Mouse (Mus musculus) hematopoietic stem cell, adult 5-6 weeks (primary cell): ENCODE data around the gene Zp2. TPM values are rescaled to one million over a fixed set of nuclear protein-coding genes. Genes with fewer than 3 reads are reported as not detected.

Experiments used
- ATAC-seq, 2 experiments: fragments of 125-278 bp in 1 of 2; replicated peaks in 1 of 2; 2 replicates each; pipeline ENCODE4 v1.8.0; 2016 to 2017; ENCODE audit warnings: inconsistent platforms in 2 of 2, mild to moderate bottlenecking in 2 of 2, moderate number of reproducible peaks in 2 of 2, low read depth in 1 of 2, moderate TSS enrichment in 1 of 2; ENCODE audit not compliant: low FRiP score in 2 of 2, poor library complexity in 2 of 2, severe bottlenecking in 2 of 2, insufficient read depth in 1 of 2, low TSS enrichment in 1 of 2
- total RNA-seq: library from RNA; stranded (forward); fragments of 172-1452, 232-1000 nt; gene quantifications from 2 replicates; pipeline ENCODE4 v1.2.3, GENCODE M21; 2017

Gene Zp2
- total RNA-seq, 1 experiment from 2014 or later = not detected

GRCm38 (mm10) chr7:120097845-120098244, 47.2 kb downstream of the Zp2 start:
- ATAC-seq = no peak

- ATAC-seq = no peak
Observed at GRCm38 (mm10) chr7:120095180-120095579, 49.9 kb downstream of the Zp2 start, which contains the start of gene Dnah3. Dnah3 (minus strand) TSS chr7:120095280.

GRCm38 (mm10) chr7:120094216-120094615, 50.9 kb downstream of the Zp2 start:
- ATAC-seq = no peak

GRCm38 (mm10) chr7:120093033-120093432, 52.1 kb downstream of the Zp2 start:
- ATAC-seq = no peak

- ATAC-seq = no peak
Observed at GRCm38 (mm10) chr7:120080177-120080576, 64.9 kb downstream of the Zp2 start.

Other genes with a start within 250 kb of the Zp2 start
- 5.9 and 6.9 TPM in 2 replicates for gene Lyrm1, start 249.4 kb downstream of the Zp2 start, total RNA-seq
- 9.3 and 10.8 TPM in 2 replicates for gene Dcun1d3, start 249.0 kb downstream of the Zp2 start, total RNA-seq
- gene Dnah3, start 50.0 kb downstream of the Zp2 start, total RNA-seq = not detected in 2 replicates
- 12.1 and 256 TPM in 2 replicates for gene Tmem159, start 42.9 kb downstream of the Zp2 start, total RNA-seq
- not detected in 2 replicates for gene Anks4b, start 28.6 kb upstream of the Zp2 start, total RNA-seq
- not detected in 2 replicates for gene Crym, start 56.8 kb upstream of the Zp2 start, total RNA-seq
- not detected in 2 replicates for gene Abca14, start 58.7 kb upstream of the Zp2 start, total RNA-seq
- gene Abca15, start 183.4 kb upstream of the Zp2 start, total RNA-seq = not detected in 2 replicates